Mouse (Mus musculus) limb, embryonic 13.5 days (tissue): ENCODE data around the gene Glb1l2. TPM values are rescaled to one million over a fixed set of nuclear protein-coding genes. Genes with fewer than 3 reads are reported as not detected.

Source experiments
- ATAC-seq: fragments of 200-750 bp; cut with Nextera tagmentation; 2 replicates; pipeline ENCODE4 v1.8.0; 2017; ENCODE audit warnings: low read depth, moderate number of reproducible peaks, moderate TSS enrichment; ENCODE audit not compliant: low FRiP score
- H3K27ac ChIP-seq: fragments of 300-500 bp; sonication (generic); 2 replicates; pipeline ENCODE4 v1.5.1; 2015; ENCODE audit warnings: inconsistent platforms, mild to moderate bottlenecking, moderate library complexity
- H3K27me3 ChIP-seq: fragments of 300-500 bp; sonication (generic); 2 replicates; pipeline ENCODE4 v1.6.1; 2015; ENCODE audit warnings: mild to moderate bottlenecking, inconsistent platforms
- H3K36me3 ChIP-seq: fragments of 300-500 bp; sonication (generic); 2 replicates; pipeline ENCODE4 v1.6.1; 2015; ENCODE audit warnings: inconsistent platforms, mild to moderate bottlenecking, moderate library complexity
- H3K4me1 ChIP-seq: fragments of 300-500 bp; sonication (generic); 2 replicates; pipeline ENCODE4 v1.6.1; 2015; ENCODE audit warnings: inconsistent platforms
- H3K4me2 ChIP-seq: fragments of 300-500 bp; sonication (generic); replicated peaks from 2 replicates; pipeline ENCODE4 v1.6.1; 2015; ENCODE audit warnings: inconsistent platforms, mild to moderate bottlenecking, moderate library complexity
- H3K4me3 ChIP-seq: fragments of 300-500 bp; sonication (generic); 2 replicates; pipeline ENCODE4 v1.5.1; 2015; ENCODE audit warnings: moderate library complexity, mild to moderate bottlenecking, inconsistent platforms
- H3K9ac ChIP-seq: fragments of 300-500 bp; sonication (generic); 2 replicates; pipeline ENCODE4 v1.6.1; 2015; ENCODE audit warnings: mild to moderate bottlenecking, inconsistent platforms
- H3K9me3 ChIP-seq: fragments of 300-500 bp; sonication (generic); 2 replicates; pipeline ENCODE4 v1.6.1; 2016; ENCODE audit warnings: inconsistent platforms
- WGBS: fragments of 180-500 bp; shearing (Covaris S2); methylation state at CpG from one replicate; pipeline ENCODE4 v1.1.7; 2015; 5-methylcytosine and 5-hydroxymethylcytosine counted together
- polyA plus RNA-seq: library from polyadenylated mRNA; unstranded; fragments of >200 nt; fragmentation: Nextera tagmentation; extraction: Ambion mirVana; gene quantifications from 2 replicates; pipeline ENCODE4 v1.2.1, GENCODE M21; 2015

Glb1l2 gene
- polyA plus RNA-seq, 1 experiment from 2014 or later: 3.4 TPM

DNA sequence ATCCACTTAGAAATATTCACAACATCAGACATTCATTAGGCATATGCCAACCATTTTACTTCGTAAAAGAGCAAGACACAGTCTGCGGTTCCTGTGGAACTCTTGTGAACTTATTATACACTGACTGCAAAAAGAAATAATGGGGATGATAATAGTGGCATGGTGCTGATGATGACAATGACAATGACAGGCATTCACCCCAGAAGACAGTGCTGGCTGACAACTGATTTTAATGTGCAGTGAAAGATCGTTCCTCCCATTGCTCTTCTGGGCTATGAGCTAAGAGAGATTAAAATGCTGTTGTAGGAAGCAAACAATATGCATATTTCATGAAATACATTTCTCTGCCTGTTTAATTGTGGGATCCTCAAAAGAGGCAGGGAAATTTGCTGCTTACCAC is 80.6 kb downstream of the Glb1l2 start:
- H3K9ac ChIP-seq: no peak overlapping the region
- WGBS: 92% methylated on average over 3 of the region's 3 CpGs
- no peak for ATAC-seq
- H3K4me3 ChIP-seq: no peak overlapping the region
- H3K9me3 ChIP-seq: no peaks in the 10 kb centered on the region
- no peak overlapping the region for H3K4me2 ChIP-seq
- H3K27ac ChIP-seq: no peak overlapping the region
- no peaks in the 10 kb centered on the region for H3K36me3 ChIP-seq
- no peaks in the 10 kb centered on the region for H3K27me3 ChIP-seq
- no peaks in the 10 kb centered on the region for H3K4me1 ChIP-seq

DNA sequence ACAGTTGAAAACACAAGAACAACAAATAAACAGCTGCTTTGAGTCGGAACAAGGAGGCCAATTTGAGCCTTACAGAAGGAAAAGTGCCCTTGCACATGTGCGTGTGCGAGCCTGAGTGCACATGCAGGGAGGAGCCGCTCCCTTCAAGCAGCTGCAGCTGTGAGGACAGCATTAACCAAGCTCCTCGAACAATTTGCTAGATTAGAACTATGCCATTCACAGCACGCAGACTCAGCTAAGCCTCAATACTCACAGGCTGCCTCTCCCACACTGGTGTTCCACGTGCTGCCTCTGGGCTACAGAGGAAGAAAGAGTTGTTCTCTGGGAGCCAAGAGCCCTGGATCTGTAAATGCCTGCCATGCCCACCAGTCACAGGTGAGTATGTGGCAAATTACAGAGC is 84.5 kb downstream of the Glb1l2 start:
- no peak overlapping the region for H3K4me3 ChIP-seq
- no peaks in the 10 kb centered on the region for H3K4me1 ChIP-seq
- ATAC-seq: no peak
- no peak overlapping the region for H3K9ac ChIP-seq
- no peaks in the 10 kb centered on the region for H3K9me3 ChIP-seq
- H3K27me3 ChIP-seq: no peaks in the 10 kb centered on the region
- H3K36me3 ChIP-seq: no peaks in the 10 kb centered on the region
- H3K4me2 ChIP-seq: no peak overlapping the region
- H3K27ac ChIP-seq: no peak overlapping the region
- WGBS: 78% methylated on average over 7 of the region's 7 CpGs

GRCm38 (mm10) chr9:26718388-26718787 is 87.9 kb downstream of the Glb1l2 start:
- Histone ChIP-seq H3K4me2 (no peak overlapping the region), H3K9me3 (no peaks in the 10 kb centered on the region)
- ATAC-seq: no peak

More at GRCm38 (mm10) chr9:26718388-26718787, 87.9 kb downstream of the Glb1l2 start:
- 37% methylated on average over 3 of the region's 3 CpGs for WGBS
- Histone ChIP-seq H3K27ac (no peak overlapping the region), H3K27me3 (no peaks in the 10 kb centered on the region), H3K36me3 (no peaks in the 10 kb centered on the region), H3K9ac (no peak overlapping the region), H3K4me1 (no peaks in the 10 kb centered on the region), H3K4me3 (no peak overlapping the region)

Other genes starting within 250 kb of the Glb1l2 start
- 0.19 and 0.46 TPM in 2 replicates for gene B3gat1, start 72.7 kb downstream of the Glb1l2 start, polyA plus RNA-seq
- gene Glb1l3, start 54.4 kb upstream of the Glb1l2 start, polyA plus RNA-seq: not detected in 2 replicates
- 0.11 TPM in 1 of 2 replicates, not detected in the other for gene Gm1110, start 116.6 kb upstream of the Glb1l2 start, polyA plus RNA-seq
- gene Acad8, start 193.1 kb upstream of the Glb1l2 start, polyA plus RNA-seq: 53.4 and 58.5 TPM in 2 replicates
- gene Thyn1, start 193.2 kb upstream of the Glb1l2 start, polyA plus RNA-seq: 148 and 153 TPM in 2 replicates
- gene Vps26b, start 223.6 kb upstream of the Glb1l2 start, polyA plus RNA-seq: 37.7 and 39.8 TPM in 2 replicates
- gene Ncapd3, start 223.7 kb upstream of the Glb1l2 start, polyA plus RNA-seq: 24.0 and 25.8 TPM in 2 replicates